Comparison of ENCODE assay signal across 7 mouse cellular contexts in genomic region chr4:148951821-148952291, GRCm38 (mm10).
A peak's percentile ranks its signal among the peaks of the same experiment; 100 is the strongest.
DNase-seq lines count a peak whose midpoint lies in the region; ATAC-seq and TF ChIP-seq lines count a peak whose summit lies in the region.

No protein-coding gene starts in this region.

- no peak for DNase-seq in lung, postnatal 25 days (ENCODE audit: low spot score)
- DNase-seq in embryo, embryonic 9.5 days (ENCODE audit: extremely low spot score), result peak; percentile 62
- DNase-seq in hindbrain, postnatal 0 days (ENCODE audit: low spot score), result peak; percentile 53
- DNase-seq in liver, postnatal 0 days, result no peak
- DNase-seq in stomach, postnatal 0 days (ENCODE audit: low spot score), result no peak
- DNase-seq in thymus, postnatal 10 days (ENCODE audit: low spot score in 2 of 2), result no peak

- no peak for TF ChIP-seq EP300 in liver, postnatal 0 days (IDR thresholded peaks at IDR 0.05; ENCODE audit: low read depth)
- no peak for TF ChIP-seq EP300 in stomach, postnatal 0 days (optimal IDR thresholded peaks at IDR 0.05)

- H3K36me3 ChIP-seq in lung, embryonic 15.5 days, result no peaks in the 10 kb centered on the region
- no peaks in the 10 kb centered on the region for H3K36me3 ChIP-seq in hindbrain, postnatal 0 days (ENCODE audit: insufficient read depth, low read length)
- H3K36me3 ChIP-seq in liver, postnatal 0 days (replicated peaks; ENCODE audit: insufficient read depth, low read length), result no peaks in the 10 kb centered on the region
- H3K36me3 ChIP-seq in stomach, postnatal 0 days (ENCODE audit: control insufficient read depth, insufficient read depth, low read length), result peaks cover 21% of the 10 kb centered on the region

- peak overlapping the region; percentile 31 for H3K4me3 ChIP-seq in lung, embryonic 15.5 days
- peak overlapping the region; percentile 43 for H3K4me3 ChIP-seq in hindbrain, postnatal 0 days (ENCODE audit: low read length)
- H3K4me3 ChIP-seq in liver, postnatal 0 days (ENCODE audit: low read depth, low read length), result peak overlapping the region; percentile 19; the same call in 1 of the 2 replicates
- H3K4me3 ChIP-seq in stomach, postnatal 0 days (ENCODE audit: low read depth, low read length), result peak overlapping the region; percentile 18; the same call in 1 of the 2 replicates

- peaks cover 57% of the 10 kb centered on the region for H3K27me3 ChIP-seq in lung, embryonic 15.5 days
- H3K27me3 ChIP-seq in hindbrain, postnatal 0 days (ENCODE audit: insufficient read depth, low read length), result peaks cover 14% of the 10 kb centered on the region; the same call in 1 of the 2 replicates
- peaks cover 19% of the 10 kb centered on the region for H3K27me3 ChIP-seq in liver, postnatal 0 days (ENCODE audit: insufficient read depth, low read length)
- no peaks in the 10 kb centered on the region for H3K27me3 ChIP-seq in stomach, postnatal 0 days (ENCODE audit: control insufficient read depth, insufficient read depth, low read length)

- H3K4me2 ChIP-seq in lung, embryonic 15.5 days, result peak overlapping the region; percentile 69
- peak overlapping the region; percentile 64 for H3K4me2 ChIP-seq in hindbrain, postnatal 0 days (ENCODE audit: low read depth, low read length)
- H3K4me2 ChIP-seq in liver, postnatal 0 days (ENCODE audit: low read depth, low read length), result peak overlapping the region; percentile 55
- peak overlapping the region; percentile 25 for H3K4me2 ChIP-seq in stomach, postnatal 0 days (replicated peaks; ENCODE audit: low read depth)

- peaks cover 68% of the 10 kb centered on the region for H3K4me1 ChIP-seq in lung, embryonic 15.5 days
- H3K4me1 ChIP-seq in hindbrain, postnatal 0 days (ENCODE audit: insufficient read depth, low read length), result peaks cover 18% of the 10 kb centered on the region; the same call in 1 of the 2 replicates
- peaks cover 8% of the 10 kb centered on the region; the same call in 1 of the 2 replicates for H3K4me1 ChIP-seq in liver, postnatal 0 days (ENCODE audit: insufficient read depth)
- H3K4me1 ChIP-seq in stomach, postnatal 0 days (replicated peaks; ENCODE audit: control insufficient read depth, insufficient read depth), result 0 out of 2 replicates have a peak, but pooled peaks cover 6% of the 10 kb centered on the region

- H3K27ac ChIP-seq in lung, embryonic 15.5 days, result no peak overlapping the region
- peak overlapping the region; percentile 8; the same call in 1 of the 2 replicates for H3K27ac ChIP-seq in hindbrain, postnatal 0 days
- no peak overlapping the region for H3K27ac ChIP-seq in liver, postnatal 0 days (ENCODE audit: low read depth)
- H3K27ac ChIP-seq in stomach, postnatal 0 days (replicated peaks), result no peak overlapping the region

- 4% methylated on average over 44 of the region's 44 CpGs for WGBS in lung, embryonic 15.5 days
- 6% methylated on average over 41 of the region's 44 CpGs for WGBS in hindbrain, postnatal 0 days
- 20% methylated on average over 44 of the region's 44 CpGs for WGBS in liver, postnatal 0 days (ENCODE audit: insufficient replicate concordance)
- WGBS in stomach, postnatal 0 days, result 34% methylated on average over 43 of the region's 44 CpGs

- TF ChIP-seq CTCF in hindbrain, postnatal 0 days (IDR thresholded peaks at IDR 0.05; ENCODE audit: low read depth), result peak; percentile 28; the same call in 1 of the 2 replicates
- 0 out of 2 replicates have a peak, but pooled peaks have one; percentile 4 for TF ChIP-seq CTCF in liver, postnatal 0 days (IDR thresholded peaks at IDR 0.05; ENCODE audit: low read depth)
- TF ChIP-seq CTCF in stomach, postnatal 0 days (IDR thresholded peaks at IDR 0.05; ENCODE audit: low read depth), result peak; percentile 17; the same call in 1 of the 2 replicates

- no peaks in the 10 kb centered on the region for H3K9me3 ChIP-seq in lung, embryonic 15.5 days
- H3K9me3 ChIP-seq in hindbrain, postnatal 0 days (ENCODE audit: low read length), result no peaks in the 10 kb centered on the region
- no peaks in the 10 kb centered on the region for H3K9me3 ChIP-seq in liver, postnatal 0 days (ENCODE audit: low read length)
- no peaks in the 10 kb centered on the region for H3K9me3 ChIP-seq in stomach, postnatal 0 days (ENCODE audit: control insufficient read depth, low read length)

- H3K9ac ChIP-seq in lung, embryonic 15.5 days, result peak overlapping the region; percentile 22
- H3K9ac ChIP-seq in hindbrain, postnatal 0 days (replicated peaks; ENCODE audit: low read length), result peak overlapping the region; percentile 56
- H3K9ac ChIP-seq in liver, postnatal 0 days (replicated peaks), result no peak overlapping the region
- H3K9ac ChIP-seq in stomach, postnatal 0 days (ENCODE audit: low read length), result no peak overlapping the region

- no peak for ATAC-seq in lung, embryonic 15.5 days (ENCODE audit: borderline replicate concordance, extremely low read depth, low FRiP score, low TSS enrichment)
- ATAC-seq in hindbrain, postnatal 0 days, result peak; percentile 19; the same call in 1 of the 2 replicates
- no peak for ATAC-seq in liver, postnatal 0 days
- ATAC-seq in stomach, postnatal 0 days (ENCODE audit: low FRiP score, low TSS enrichment), result no peak

Comparison
In these comparisons a context has a peak if more than half of its experiments do, and no peak if none do; other contexts are left out.
1. H3K9ac ChIP-seq: peak in lung, embryonic 15.5 days (single experiment) and hindbrain, postnatal 0 days (single experiment); none in liver, postnatal 0 days (single experiment) and stomach, postnatal 0 days (single experiment).
2. DNase-seq: peak in embryo, embryonic 9.5 days (single experiment) and hindbrain, postnatal 0 days (single experiment); none in lung, postnatal 25 days (single experiment), liver, postnatal 0 days (single experiment), stomach, postnatal 0 days (single experiment) and thymus, postnatal 10 days (0 of 2).
3. Peak in every context shown above with its lines, with median percentiles within 50 percentile points of each other: H3K4me2 ChIP-seq, H3K4me3 ChIP-seq and CTCF ChIP-seq.